Mouse (Mus musculus): ENCODE data around the gene Zfp428. TPM values are rescaled to one million over a fixed set of nuclear protein-coding genes. Genes with fewer than 3 reads are reported as not detected.

Gene Zfp428
- polyA plus RNA-seq, 1 experiment from 2014 or later: 37.7 TPM

DNA sequence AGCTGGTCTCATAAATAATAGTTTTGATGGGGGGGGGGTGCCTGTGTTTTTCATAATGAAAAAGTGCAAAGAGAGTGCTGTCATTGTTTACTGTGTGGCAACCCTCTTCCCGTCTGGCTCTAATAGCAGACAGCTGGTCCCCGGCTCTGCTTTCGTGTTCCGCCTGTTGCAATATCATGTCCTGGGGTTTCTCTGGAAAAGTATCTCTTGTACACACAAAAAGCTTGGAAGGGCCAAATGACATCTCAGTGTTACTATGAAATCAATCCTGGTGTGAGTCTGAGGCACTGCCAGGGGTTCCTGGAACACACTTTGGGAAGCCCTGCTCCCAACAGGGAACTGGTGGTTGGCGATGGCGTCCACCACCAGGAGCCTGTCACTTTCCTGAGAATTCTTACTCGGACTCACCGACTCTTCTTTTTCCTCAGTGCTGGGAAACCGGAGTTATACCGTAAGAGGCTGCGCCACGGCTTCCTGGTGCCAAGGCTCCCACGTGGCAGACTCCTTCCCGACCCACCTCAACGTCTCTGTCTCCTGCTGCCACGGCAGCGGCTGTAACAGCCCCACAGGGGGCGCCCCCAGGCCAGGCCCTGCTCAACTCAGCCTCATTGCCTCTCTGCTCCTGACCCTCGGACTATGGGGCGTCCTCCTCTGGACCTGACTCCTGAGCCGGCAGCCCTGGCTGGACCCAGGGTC lies 31.8 kb upstream of the Zfp428 start:
- Histone ChIP-seq H3K9me3 (ENCODE audit: low read depth, low read length) (no peaks in the 10 kb centered on the region; the same call in 1 of the 2 replicates), H3K9ac (no peak overlapping the region), H3K27ac (ENCODE audit: low read depth) (no peak overlapping the region), H3K4me1 (ENCODE audit: insufficient read depth) (no peaks in the 10 kb centered on the region), H3K4me2 (no peak overlapping the region), H3K27me3 (ENCODE audit: insufficient read depth, low read length) (no peaks in the 10 kb centered on the region), H3K4me3 (ENCODE audit: low read depth, low read length) (no peak overlapping the region), H3K36me3 (ENCODE audit: insufficient read depth) (peaks cover 20% of the 10 kb centered on the region)
- ATAC-seq (ENCODE audit: insufficient read depth): no peak
- peak; percentile 19; the same call in 1 of the 2 replicates for TF ChIP-seq CTCF (IDR thresholded peaks at IDR 0.05; ENCODE audit: low read depth)
- no peak for DNase-seq
- 48% methylated on average over 21 of the region's 21 CpGs for WGBS

DNA sequence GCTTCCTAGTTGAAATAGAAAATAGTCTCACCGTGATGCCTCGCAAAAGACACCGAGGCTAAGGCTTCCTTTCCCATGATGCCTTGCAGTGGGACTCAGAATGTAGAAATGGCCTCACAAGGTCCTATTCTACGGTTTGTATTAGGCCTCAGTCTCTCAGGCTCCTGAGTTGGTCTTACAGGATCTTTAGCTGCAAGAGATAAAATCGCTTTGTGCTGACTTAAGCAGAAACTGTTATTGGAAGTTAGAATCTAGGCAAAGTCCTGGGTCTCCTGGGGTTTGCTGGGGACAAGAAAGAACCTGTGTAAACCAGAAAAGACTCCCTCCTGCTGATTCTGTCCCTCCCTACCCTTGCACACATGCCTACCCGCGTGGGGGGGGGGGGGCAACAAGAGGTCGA lies 30.5 kb upstream of the Zfp428 start:
- TF ChIP-seq CTCF (IDR thresholded peaks at IDR 0.05; ENCODE audit: low read depth): no peak
- WGBS: 76% methylated on average over 8 of the region's 8 CpGs
- peaks cover 20% of the 10 kb centered on the region for H3K36me3 ChIP-seq (ENCODE audit: insufficient read depth)

DNA sequence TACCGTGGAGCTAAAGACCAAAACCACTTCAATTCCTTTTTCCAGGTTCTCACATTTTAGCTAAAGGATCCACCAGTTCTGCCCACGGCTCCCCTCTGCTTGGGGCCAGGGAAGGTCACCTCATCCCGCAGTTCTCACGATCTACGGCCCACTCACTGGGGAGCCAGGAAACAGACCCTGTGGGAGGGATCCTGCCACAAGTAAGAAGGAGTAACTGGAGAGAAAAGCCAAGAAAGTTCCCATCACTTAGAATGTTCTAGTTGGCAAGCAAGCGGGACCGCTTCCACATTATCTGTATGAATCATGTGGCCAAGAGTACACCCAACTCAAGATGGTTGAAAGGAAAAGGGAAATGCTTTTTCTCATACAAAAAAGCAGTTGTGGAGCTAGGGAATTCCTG lies 29.9 kb upstream of the Zfp428 start:
- Histone ChIP-seq H3K27ac (ENCODE audit: low read depth) (no peak overlapping the region), H3K9ac (no peak overlapping the region), H3K36me3 (ENCODE audit: insufficient read depth) (peaks cover 18% of the 10 kb centered on the region), H3K4me2 (no peak overlapping the region), H3K4me3 (ENCODE audit: low read depth, low read length) (no peak overlapping the region), H3K9me3 (ENCODE audit: low read depth, low read length) (no peaks in the 10 kb centered on the region; the same call in 1 of the 2 replicates), H3K4me1 (ENCODE audit: insufficient read depth) (no peaks in the 10 kb centered on the region; the same call in 1 of the 2 replicates), H3K27me3 (ENCODE audit: insufficient read depth, low read length) (peaks cover 11% of the 10 kb centered on the region)
- no peak for DNase-seq
- TF ChIP-seq CTCF (IDR thresholded peaks at IDR 0.05; ENCODE audit: low read depth): no peak
- no peak for ATAC-seq (ENCODE audit: insufficient read depth)
- WGBS: 85% methylated on average over 7 of the region's 7 CpGs

More for the DNA sequence above, 30.5 kb upstream of the Zfp428 start:
- Histone ChIP-seq H3K4me3 (ENCODE audit: low read depth, low read length) (no peak overlapping the region), H3K27ac (ENCODE audit: low read depth) (no peak overlapping the region), H3K9me3 (ENCODE audit: low read depth, low read length) (no peaks in the 10 kb centered on the region; the same call in 1 of the 2 replicates), H3K4me1 (ENCODE audit: insufficient read depth) (no peaks in the 10 kb centered on the region; the same call in 1 of the 2 replicates), H3K4me2 (no peak overlapping the region), H3K27me3 (ENCODE audit: insufficient read depth, low read length) (peaks cover 7% of the 10 kb centered on the region), H3K9ac (no peak overlapping the region)
- DNase-seq: no peak
- ATAC-seq (ENCODE audit: insufficient read depth): no peak

DNA sequence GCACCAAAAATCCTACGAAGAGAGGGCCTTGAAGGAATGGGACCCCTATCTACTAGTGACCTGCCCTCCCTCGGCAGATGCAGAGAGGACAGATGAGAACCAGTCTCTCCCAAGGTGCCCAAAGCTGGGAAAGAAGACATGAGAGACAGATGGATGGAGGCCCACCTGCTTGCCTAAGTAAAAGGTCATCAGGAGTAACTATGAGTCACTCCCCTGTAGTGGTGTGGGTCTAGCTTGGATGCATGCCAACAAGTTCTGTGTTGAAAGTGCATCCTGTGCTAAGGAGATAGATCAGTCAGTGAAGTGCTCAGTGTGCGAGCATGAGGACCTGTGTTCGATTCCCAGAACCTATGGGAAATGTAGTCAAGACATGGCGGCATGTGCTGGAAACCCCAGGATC lies 27.9 kb upstream of the Zfp428 start:
- TF ChIP-seq CTCF (IDR thresholded peaks at IDR 0.05; ENCODE audit: low read depth): no peak
- H3K27ac ChIP-seq (ENCODE audit: low read depth): no peak overlapping the region
- H3K9me3 ChIP-seq (ENCODE audit: low read depth, low read length): no peaks in the 10 kb centered on the region
- H3K27me3 ChIP-seq (ENCODE audit: insufficient read depth, low read length): peaks cover 27% of the 10 kb centered on the region
- H3K4me3 ChIP-seq (ENCODE audit: low read depth, low read length): no peak overlapping the region
- no peak overlapping the region for H3K9ac ChIP-seq
- ATAC-seq (ENCODE audit: insufficient read depth): no peak
- 0 out of 2 replicates have a peak, but pooled peaks cover 8% of the 10 kb centered on the region for H3K36me3 ChIP-seq (ENCODE audit: insufficient read depth)
- no peak overlapping the region for H3K4me2 ChIP-seq
- WGBS: 79% methylated on average over 5 of the region's 5 CpGs
- DNase-seq: no peak
- H3K4me1 ChIP-seq (ENCODE audit: insufficient read depth): no peaks in the 10 kb centered on the region; the same call in 1 of the 2 replicates

DNA sequence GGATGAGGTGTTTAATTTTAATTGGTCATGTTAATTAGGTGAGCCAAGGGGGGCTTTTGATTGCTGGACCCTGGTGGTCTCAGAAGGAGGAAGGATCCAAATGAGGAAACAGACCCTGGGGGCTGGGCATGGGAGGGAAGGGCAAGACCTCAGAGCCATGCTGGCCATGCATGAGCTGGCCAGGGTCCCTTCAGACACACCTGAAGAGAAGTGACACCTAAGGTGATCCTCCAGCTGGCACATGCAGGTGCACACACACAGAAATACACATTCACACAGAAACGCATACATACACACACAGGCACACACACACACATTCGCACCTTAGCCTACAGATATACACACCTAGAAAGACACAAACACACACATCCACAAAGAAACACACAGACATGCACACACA lies 27.1 kb upstream of the Zfp428 start:
- Histone ChIP-seq H3K4me3 (ENCODE audit: low read depth, low read length) (no peak overlapping the region), H3K9ac (no peak overlapping the region), H3K4me1 (ENCODE audit: insufficient read depth) (no peaks in the 10 kb centered on the region; the same call in 1 of the 2 replicates), H3K4me2 (no peak overlapping the region), H3K36me3 (ENCODE audit: insufficient read depth) (0 out of 2 replicates have a peak, but pooled peaks cover 4% of the 10 kb centered on the region), H3K9me3 (ENCODE audit: low read depth, low read length) (no peaks in the 10 kb centered on the region), H3K27ac (ENCODE audit: low read depth) (no peak overlapping the region), H3K27me3 (ENCODE audit: insufficient read depth, low read length) (peaks cover 29% of the 10 kb centered on the region)
- no peak for TF ChIP-seq CTCF (IDR thresholded peaks at IDR 0.05; ENCODE audit: low read depth)
- 92% methylated on average over 2 of the region's 2 CpGs for WGBS
- ATAC-seq (ENCODE audit: insufficient read depth) (no peak), DNase-seq (no peak)

DNA sequence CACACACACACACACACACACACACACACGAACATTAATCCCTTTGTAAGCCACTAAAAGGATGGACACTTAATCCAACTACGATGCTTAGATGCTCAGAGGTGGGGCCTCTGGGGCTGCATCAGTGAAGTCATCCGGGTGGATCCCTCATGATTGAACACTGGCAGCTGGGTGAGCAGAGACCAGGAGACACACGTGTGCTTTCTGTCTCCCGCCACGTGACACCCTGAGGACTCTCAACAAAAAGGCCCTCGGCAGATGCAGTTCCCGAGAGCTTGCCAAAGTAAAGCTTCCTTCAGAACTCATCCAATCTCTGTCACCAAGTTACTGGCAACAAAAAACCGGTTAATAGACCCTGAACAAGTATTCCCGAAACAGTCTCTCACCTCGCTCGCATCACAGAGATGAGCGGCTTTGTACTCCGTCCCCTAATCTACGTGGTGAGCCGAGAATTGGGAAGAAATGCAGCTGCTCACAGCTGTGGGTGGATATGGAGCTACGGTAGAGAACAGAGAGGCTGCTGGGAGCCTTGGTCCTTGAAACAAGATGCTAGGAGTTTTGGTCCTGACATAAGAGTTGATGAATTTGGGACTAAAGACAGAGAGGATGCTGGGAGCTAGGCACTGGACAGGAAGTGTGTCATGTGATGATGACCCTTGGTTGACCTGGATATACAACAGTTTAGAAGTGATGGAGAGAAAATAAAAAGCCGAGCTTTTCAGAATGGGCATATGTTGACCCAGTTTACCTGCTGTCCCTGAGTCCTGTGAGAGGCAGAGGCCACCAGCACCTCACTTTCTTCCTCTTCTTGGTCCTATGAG lies 26.5 kb upstream of the Zfp428 start:
- Histone ChIP-seq H3K4me1 (ENCODE audit: insufficient read depth) (no peaks in the 10 kb centered on the region; the same call in 1 of the 2 replicates), H3K27ac (ENCODE audit: low read depth) (no peak overlapping the region), H3K4me3 (ENCODE audit: low read depth, low read length) (no peak overlapping the region), H3K4me2 (peak overlapping the region; percentile 7; the same call in 1 of the 2 replicates), H3K9me3 (ENCODE audit: low read depth, low read length) (no peaks in the 10 kb centered on the region), H3K36me3 (ENCODE audit: insufficient read depth) (no peaks in the 10 kb centered on the region), H3K27me3 (ENCODE audit: insufficient read depth, low read length) (peaks cover 29% of the 10 kb centered on the region), H3K9ac (no peak overlapping the region)
- DNase-seq (no peak), ATAC-seq (ENCODE audit: insufficient read depth) (no peak)
- 43% methylated on average over 18 of the region's 18 CpGs for WGBS
- no peak for TF ChIP-seq CTCF (IDR thresholded peaks at IDR 0.05; ENCODE audit: low read depth)

DNA sequence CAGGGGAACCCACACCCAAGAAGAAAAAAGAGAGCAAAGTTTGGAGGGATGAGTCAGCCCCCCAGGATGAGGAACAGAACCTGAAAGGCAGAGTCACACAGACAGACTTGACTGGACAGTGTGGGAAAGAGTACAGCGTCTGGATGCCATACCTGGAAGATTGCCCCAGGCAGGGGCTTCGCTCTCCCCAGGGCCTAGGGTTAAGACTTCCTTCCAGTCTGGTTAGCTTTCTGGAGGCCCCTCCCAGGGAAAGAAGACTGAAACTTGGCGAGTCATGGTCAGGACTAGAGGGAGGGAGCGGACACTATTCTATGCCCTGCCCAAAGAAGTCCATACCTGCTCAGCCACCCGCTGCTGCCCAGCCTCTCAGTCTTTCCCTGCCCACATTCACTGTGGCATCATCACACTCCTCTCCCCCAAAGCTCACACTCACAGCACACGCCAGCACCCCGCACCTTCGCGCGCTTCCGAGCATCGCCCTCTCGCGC lies 25.8 kb upstream of the Zfp428 start:
- Histone ChIP-seq H3K27me3 (ENCODE audit: insufficient read depth, low read length) (peaks cover 29% of the 10 kb centered on the region), H3K4me2 (peak overlapping the region; percentile 98), H3K9me3 (ENCODE audit: low read depth, low read length) (no peaks in the 10 kb centered on the region), H3K9ac (no peak overlapping the region; the same call in 1 of the 2 replicates), H3K4me3 (ENCODE audit: low read depth, low read length) (peak overlapping the region; percentile 60), H3K27ac (ENCODE audit: low read depth) (no peak overlapping the region), H3K4me1 (ENCODE audit: insufficient read depth) (no peaks in the 10 kb centered on the region; the same call in 1 of the 2 replicates), H3K36me3 (ENCODE audit: insufficient read depth) (no peaks in the 10 kb centered on the region)
- DNase-seq (no peak), ATAC-seq (ENCODE audit: insufficient read depth) (peak; percentile 23)
- WGBS: 12% methylated on average over 14 of the region's 14 CpGs
- no peak for TF ChIP-seq CTCF (IDR thresholded peaks at IDR 0.05; ENCODE audit: low read depth)

Data from lung, embryonic 14.5 days (tissue).